Mouse (Mus musculus) cerebellum, postnatal 25 days (tissue): Measurements from ENCODE around the gene Rgs11.

ENCODE experiments used
- DNase-seq, 2 experiments: peaks; one replicate each; pipeline ENCODE4 v3.0.0; 2021; ENCODE audit warnings: mixed read lengths in 2 of 2

The Rgs11 gene

DNA sequence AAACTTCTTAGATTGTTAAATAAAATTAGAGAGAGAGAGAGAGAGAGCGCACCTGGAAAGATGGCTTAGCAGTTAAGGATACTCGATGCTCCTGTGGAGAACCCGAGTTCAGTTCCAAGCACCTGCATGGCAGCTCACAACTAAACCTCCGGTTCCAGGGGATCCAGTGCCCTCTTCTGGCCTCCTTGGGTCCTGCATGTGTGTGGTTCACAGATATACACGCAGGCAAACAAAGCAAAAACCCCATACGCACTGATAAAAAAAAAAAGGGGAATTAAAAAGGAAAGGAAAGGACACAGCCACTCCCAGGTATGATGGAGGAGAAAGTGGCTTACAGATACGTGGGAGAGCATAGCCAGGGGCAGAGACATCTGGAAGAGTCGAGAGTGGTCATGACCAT, 30.1 kb downstream of the Rgs11 start:
- DNase-seq, result no peak

DNA sequence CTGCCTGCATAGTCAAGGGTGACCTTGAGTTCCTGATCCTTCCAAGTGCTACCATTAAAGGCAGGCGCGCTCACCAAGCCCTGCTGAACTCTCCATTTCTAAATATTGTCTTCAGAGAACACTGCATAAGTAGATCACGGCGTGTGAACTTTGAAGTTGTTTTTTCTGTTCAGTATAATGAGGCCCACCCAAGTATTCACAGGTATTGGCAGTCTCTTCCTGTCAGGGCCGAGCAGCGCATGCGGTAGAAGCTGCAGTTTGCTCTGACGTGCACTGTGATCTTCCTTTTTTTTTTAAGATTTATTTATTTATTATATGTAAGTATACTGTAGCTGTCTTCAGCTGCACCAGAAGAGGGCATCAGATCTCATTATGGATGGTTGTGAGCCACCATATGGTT, 31.6 kb downstream of the Rgs11 start:
- DNase-seq, result no peak

DNA sequence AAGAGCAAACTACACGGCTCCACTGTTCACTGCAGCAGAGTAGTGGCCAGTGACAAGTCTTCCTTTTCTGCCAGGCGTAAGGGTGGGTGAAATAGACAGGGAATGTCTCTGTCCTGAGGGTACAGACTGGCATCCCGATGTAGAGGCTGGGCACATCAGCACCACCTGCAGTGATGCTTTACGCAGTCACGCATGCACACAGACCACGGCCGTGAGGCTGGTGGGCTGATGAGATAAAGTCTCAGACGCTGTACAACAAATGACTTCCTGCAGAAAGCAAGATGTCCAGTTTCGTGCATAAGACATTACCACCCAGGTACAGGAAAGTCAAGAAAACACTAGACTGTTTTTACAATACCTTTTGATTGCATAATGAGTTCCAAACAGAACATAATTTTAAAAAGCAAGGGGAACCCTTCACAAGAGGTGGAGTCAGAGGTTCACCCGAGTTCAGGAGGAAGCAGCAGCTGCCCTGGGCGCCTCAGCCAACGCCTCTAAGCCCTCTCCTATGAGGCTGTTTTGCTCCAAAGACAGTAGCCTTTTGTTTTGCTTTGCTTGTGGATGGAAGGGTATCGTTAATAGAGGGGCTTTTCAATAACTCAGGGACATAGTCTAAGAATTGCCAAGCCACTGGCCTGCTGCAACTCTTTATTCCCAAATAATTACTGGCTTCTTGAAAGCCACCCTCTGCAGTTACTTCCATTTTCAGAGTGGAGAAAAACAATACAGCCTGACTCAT, 32.5 kb downstream of the Rgs11 start:
- no peak for DNase-seq

DNA sequence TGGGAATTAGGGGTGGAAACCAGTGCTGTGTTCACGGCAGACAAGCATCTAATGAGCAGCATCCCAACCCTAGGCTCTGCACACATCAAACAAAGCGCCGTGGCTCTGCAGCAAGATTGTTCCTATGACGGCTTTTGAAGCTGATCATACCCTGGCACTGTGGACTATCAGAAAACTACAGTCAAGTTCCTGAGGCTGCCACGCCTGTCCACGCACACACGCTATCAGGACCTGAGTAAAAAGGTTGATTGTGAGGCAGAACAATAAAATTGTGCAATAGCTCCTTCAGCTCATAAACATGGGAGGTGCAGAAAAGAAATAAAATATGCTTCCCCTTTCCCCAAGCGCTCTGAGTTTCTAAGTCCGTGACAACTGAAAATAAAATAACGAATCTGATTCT, 34.9 kb downstream of the Rgs11 start:
- DNase-seq, result no peak

DNA sequence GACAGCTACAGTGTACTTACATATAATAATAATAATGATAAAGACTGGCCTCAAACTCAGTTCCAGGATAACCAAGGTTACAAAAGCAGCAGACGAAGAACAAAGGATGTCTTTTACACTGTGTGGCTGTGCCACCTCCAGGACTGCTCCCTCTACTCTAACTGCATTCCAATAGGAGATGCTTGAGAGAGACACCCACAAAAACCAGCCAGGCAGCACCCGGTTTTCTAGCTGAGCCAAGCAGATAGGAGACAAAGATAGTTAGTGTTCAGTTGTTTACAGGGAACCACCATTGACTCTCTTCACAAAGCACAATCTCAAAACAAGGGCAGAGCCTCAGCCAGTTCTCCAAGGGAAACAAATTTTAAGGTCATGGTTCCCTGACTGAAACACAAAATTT, 36.8 kb downstream of the Rgs11 start:
- DNase-seq, result no peak

DNA sequence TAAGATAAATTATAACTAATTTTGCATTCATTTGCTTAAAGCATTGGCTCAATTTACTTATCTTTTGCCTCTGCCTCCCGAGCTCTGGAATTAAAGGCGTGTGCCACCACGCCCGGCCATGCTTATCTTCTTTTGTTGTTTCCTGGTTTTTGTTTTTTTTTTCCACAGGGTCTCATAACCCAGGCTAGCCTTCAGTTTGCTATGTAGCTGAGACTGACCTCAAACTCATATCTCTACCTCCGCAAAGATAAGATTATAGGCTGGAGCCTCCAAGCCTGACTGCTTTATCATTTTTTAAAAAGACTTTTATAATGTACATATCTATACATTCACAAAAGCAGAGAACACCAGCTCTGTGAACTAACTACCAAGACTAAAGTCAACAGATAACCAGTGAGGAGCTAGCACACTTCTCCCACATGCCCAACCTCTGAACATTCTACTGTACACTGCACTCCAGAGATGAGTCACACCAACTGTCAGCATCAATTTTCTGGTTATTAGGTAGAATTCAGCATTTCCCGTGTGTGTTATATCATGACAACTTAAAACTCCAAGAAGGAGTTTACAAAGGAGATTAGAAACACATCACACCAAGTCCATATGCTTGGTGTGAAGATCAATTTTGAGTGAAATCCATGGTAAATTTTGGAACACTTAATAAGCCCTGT, 37.5 kb downstream of the Rgs11 start:
- DNase-seq, result no peak

DNA sequence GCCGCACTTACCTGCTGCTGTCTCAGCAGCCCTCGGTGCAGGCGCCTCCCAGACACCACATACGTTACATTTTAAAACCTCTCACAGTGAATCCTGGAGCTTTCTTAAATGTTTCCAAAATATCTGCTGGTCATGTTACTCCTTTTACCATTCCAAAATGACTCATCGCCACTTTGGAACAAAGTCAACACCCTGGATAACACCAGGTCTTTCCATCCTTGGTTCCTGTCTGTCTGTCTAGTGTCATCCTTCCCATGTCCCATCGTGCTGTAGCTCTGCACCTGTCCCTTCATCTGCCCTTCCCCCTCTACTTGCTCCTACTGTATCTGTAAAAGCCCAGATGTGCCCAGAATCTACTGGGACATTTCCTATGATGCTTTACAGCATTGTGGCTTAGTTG, 38.2 kb downstream of the Rgs11 start:
- no peak for DNase-seq

DNA sequence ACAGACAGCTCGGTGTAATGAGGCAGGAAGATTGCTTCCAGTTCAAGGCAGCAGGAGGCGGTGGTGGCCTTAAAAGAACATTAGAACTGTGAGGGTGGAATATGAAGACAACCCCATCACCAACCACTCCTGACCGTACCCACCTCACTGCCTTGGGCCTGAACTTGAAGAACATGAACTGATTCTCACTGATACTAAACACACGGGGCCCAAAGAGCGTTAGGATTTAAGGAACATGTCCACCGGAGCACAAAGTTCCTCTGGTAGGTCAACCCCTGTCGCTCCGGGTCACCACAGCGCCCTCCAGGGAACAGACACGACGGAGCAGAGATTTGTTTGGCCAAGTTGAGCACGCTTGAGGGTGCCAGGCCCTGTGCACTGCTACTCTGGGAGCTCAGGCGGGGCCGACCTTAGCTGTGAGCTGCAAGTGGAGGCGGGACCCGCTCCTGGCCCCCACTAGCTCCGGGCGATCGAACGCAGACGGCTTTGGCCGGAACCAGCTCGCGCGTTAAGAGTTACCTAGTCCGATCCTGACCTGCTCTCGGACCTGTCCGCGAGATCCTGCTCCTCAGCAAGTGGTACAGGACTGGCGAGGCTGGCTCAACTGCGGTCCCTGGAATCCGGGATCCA, 40.8 kb downstream of the Rgs11 start:
- DNase-seq, result peak in 1 of 2 experiments; percentile 70

DNA sequence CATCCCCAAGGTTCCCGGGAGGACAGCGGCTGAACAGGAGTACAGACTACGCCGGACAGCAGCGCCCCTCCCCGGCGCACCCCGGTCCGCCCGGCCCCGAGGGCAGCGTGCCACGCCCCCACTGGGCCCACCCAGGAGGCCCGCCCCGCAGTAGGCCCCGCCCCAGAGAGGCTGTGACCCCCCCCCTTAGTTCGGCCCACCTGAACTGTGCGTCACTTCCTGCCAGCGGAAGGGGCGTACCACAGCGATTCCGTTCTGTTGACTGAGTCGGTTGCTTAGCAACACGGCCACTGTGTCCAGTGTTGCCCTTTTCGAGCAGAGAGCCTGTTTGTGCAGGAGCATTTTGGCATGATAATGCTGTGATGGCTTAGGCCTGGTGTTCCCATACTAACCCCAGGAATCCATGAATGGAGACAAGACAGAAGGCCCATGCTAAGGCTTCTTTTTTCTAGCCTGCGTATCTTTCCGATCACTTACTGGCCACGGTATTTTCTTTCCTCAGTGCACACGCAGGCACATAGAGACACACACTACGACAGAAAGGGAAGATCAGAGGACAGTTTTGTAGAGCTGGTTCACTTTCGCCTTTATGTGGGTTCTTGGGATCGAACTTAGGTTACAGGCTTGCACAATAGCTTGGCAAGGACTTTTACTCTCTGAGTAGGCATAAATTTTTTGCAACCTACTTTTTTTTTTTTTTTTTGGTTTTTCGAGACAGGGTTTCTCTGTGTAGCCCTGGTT, 41.5 kb downstream of the Rgs11 start, which contains the start of gene Fam234a:
TSS of gene Fam234a (minus strand) at position 142 of the 741 bp plus-strand sequence.
- peak; percentile 93 to 97 for DNase-seq

DNA sequence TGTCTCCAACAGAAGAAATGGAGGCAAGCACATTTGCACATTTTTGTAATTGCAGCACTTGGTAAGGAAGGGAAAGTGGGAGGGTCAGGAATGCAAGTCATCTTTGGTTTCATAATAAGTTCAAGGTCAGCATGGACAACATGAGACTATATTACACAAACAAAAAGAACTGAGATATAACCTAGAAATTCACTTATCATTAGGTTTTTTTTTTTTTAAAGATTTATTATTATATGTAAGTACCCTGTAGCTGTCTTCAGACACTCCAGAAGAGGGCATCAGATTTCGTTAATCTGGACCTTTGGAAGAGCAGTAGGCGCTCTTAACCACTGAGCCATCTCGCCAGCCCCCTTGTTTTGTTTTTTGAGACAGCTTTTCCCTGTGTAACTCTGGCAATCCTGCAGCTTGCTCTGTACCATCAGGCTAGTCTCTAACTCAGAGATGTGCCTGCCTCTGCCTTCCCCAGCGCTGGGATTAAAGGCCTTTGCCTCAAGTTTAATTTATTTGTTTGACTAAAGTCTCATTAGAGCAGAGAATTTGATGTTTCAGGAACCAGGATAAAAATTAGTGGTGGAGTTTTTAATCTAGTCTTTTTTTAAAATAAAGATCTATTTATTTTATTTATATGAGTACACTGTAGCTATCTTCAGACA, 49.3 kb downstream of the Rgs11 start:
- no peak for DNase-seq

DNA sequence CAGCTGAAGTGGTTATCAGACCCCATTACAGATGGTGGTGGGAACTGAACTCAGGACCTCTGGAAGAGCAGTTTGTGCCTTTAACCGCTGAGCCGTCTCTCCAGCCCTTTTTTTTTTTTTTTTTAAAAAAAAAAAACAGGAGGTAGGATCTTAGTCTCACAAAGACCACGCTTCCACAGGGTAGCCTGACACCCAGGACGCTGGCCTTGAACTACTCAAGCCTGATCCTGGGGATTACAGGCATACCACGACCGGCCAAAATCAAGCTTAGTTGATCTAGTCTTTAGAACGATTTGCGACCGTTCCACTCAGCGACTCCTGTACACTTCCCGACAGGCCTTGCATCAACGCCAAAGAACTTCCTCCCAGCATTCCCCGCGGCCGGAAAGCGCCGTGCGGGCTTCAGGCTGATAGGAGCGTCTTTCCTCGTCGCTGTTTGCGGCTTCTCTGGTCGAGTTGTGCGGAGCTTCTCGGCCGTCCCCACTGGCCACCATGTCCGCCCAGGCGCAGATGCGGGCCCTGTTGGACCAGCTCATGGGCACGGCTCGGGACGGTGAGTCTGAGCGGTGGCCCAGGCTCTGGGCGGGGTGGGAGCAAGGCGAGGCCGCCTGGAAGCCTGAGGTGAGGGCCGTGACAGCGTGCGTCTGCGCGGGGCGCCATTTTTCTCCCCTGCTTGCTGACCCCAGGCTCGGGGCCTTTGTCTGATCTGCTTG, 49.9 kb downstream of the Rgs11 start, which contains the start of gene Luc7l:
TSS of gene Luc7l (plus strand) at position 358 of the 713 bp plus-strand sequence.
- DNase-seq, result peak; percentile 97

DNA sequence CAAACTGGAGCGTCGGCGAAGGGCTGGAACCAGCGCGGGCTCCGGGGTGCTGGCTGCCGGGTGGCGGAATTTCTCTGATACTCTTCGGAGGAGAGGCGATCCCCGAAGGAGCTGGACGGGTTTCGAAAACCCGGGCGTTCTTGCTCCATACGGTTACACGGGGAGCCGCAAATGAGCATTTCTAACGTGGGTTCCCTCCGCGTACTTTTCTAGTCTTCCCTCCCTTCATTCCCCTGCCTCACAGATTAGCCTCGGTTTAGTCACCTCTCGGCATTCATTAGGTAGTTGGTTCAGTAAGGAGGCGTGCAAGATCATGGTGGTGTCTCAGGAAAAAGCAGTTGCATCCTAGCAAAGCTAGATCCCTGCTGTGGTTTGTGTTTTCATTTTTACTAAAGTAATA, 50.6 kb downstream of the Rgs11 start:
- DNase-seq, result no peak

DNA sequence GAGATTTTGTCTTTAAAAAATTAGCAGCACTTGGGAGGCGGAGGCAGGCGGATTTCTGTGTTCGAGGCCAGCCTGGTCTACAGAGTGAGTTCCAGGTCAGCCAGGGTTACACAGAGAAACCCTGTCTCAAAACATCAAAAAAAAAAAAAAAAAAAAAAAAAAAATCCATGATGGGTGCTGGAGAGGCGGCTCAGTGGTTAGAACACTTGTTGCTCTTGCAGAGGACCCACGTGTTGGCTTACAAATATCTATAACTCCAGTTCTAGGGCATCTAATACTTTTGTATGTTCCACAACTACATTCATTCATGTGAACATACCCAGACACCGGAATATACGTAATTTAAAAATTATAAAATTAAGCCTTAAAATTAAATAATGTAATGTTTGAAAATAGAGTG, 52.6 kb downstream of the Rgs11 start:
- no peak for DNase-seq
